Mouse (Mus musculus): ENCODE data around the gene Tktl2. TPM values are rescaled to one million over a fixed set of nuclear protein-coding genes. Genes with fewer than 3 reads are reported as not detected.

Gene Tktl2
- polyA plus RNA-seq (2017; shearing (Covaris generic)) = under 1 TPM in 1 of 2 experiments, not detected in 1; 0.39 TPM

GRCm38 (mm10) chr8:66511537-66511936, at the start of gene Tktl2:
Tktl2 (plus strand) TSS chr8:66511756.

GRCm38 (mm10) chr8:66486084-66486763, 25.3 kb upstream of the Tktl2 start, which contains the start of gene Tma16:
Tma16 (minus strand) TSS chr8:66486530.

Other genes starting within 250 kb of the Tktl2 start
- 1 to 10 TPM; 6.1 to 9.4 TPM for gene Tma16, start 25.2 kb upstream of the Tktl2 start, polyA plus RNA-seq (2017; shearing (Covaris generic))
- under 1 TPM; 0.10 to 0.53 TPM for gene Npy5r, start 176.4 kb downstream of the Tktl2 start, polyA plus RNA-seq (2017; shearing (Covaris generic))
- under 1 TPM in 1 of 2 experiments, not detected in 1; 0.17 TPM for gene Npy1r, start 185.4 kb downstream of the Tktl2 start, polyA plus RNA-seq (2017; shearing (Covaris generic))